Mouse (Mus musculus) thymus, adult 2 months (tissue): ENCODE results near the gene Snph.

ENCODE experiments used
- CTCF ChIP-seq: fragments of 200-500 bp; IDR thresholded peaks from 2 replicates; pipeline ENCODE4 v1.5.1; 2012; ENCODE audit warnings: mild to moderate bottlenecking, control low read depth, low read length, moderate library complexity, borderline replicate concordance; ENCODE audit not compliant: control insufficient read depth, poor library complexity, insufficient read depth; ENCODE audit errors: extremely low read depth
- POLR2A ChIP-seq: fragments of 200-500 bp; IDR thresholded peaks from 2 replicates; pipeline ENCODE4 v1.6.1; 2012; ENCODE audit warnings: mild to moderate bottlenecking, low read length, control low read depth, moderate library complexity; ENCODE audit not compliant: control insufficient read depth, poor library complexity, insufficient read depth; ENCODE audit errors: extremely low read depth

GRCm38 (mm10) chr2:151616551-151617329 lies 15.7 kb downstream of the Snph start:
- no peak for TF ChIP-seq CTCF
- TF ChIP-seq POLR2A = no peak
